Mouse (Mus musculus): ENCODE measurements around the gene Ifitm6. TPM values are rescaled to one million over a fixed set of nuclear protein-coding genes. Genes with fewer than 3 reads are reported as not detected.
"Not testable (repeated sequence)": the region's sequence is repeated elsewhere in the genome, so short reads cannot be mapped to it uniquely, and the experiment has no call there.

The Ifitm6 gene
- polyA plus RNA-seq, 1 experiment from 2014 or later = 2.9 TPM

DNA sequence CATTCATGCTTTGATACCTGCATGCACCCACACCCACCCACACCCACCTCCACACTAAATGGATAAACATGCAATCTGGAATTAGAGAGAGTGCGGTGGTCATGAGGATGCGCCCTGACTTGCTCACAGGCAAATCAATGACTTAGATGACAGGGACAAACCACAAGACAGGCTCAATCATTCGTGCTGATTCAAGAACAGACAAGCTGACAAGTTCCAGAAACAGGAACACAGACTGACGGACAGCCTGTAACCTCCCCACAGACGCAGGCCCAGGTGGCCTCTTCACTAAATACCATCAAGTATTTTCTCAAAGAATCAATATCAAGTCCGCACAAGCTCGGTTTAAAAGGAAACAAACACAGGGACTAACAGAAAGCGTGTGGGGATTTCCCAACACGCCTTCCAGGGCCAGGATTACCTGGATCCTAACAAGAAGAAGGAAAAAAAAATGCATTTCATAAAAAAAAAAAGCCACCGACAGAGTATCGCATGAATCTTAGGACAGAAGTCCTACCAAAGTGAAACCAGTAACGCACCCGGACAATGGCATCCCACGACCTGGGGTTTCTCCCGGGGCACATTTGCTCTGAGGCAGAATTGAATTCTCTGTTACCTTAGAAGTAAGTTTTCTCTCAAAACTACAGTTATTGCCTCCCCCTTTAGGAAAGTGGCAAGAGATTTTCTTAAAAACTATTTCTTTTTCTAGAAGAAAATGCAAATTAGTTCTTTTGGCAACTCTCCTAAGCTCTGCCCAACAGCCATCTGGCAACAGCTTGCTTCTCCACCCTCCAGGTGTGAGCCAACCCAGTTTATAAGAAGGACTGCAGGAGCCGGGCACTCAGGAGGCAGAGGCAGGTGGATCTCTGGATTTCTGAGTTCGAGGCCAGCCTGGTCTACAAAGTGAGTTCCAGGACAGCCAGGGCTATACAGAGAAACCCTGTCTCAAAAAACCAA lies 30.3 kb downstream of the Ifitm6 start:
- Histone ChIP-seq H3K36me3 (no peaks in the 10 kb centered on the region), H3K27me3 (no peaks in the 10 kb centered on the region), H3K4me1 (replicated peaks) (peaks cover 12% of the 10 kb centered on the region), H3K4me2 (no peak overlapping the region), H3K9ac (no peak overlapping the region), H3K4me3 (replicated peaks) (no peak overlapping the region), H3K27ac (no peak overlapping the region), H3K9me3 (replicated peaks) (no peaks in the 10 kb centered on the region)
- 54% methylated on average over 17 of the region's 17 CpGs for WGBS (ENCODE audit: insufficient replicate concordance)
- ATAC-seq (ENCODE audit: low read depth) (no peak), DNase-seq (no peak)

- DNase-seq (no peak), ATAC-seq (ENCODE audit: low read depth) (no peak)
- no peak overlapping the region for H3K9ac ChIP-seq
- 0 out of 2 replicates have a peak, but pooled peaks cover 3% of the 10 kb centered on the region for H3K4me1 ChIP-seq (replicated peaks)
- WGBS (ENCODE audit: insufficient replicate concordance) = 53% methylated on average over 7 of the region's 7 CpGs
- H3K4me2 ChIP-seq = no peak overlapping the region
- H3K4me3 ChIP-seq (replicated peaks) = no peak overlapping the region
- no peaks in the 10 kb centered on the region for H3K27me3 ChIP-seq
- H3K36me3 ChIP-seq = no peaks in the 10 kb centered on the region
- no peak overlapping the region for H3K27ac ChIP-seq
- H3K9me3 ChIP-seq (replicated peaks) = no peaks in the 10 kb centered on the region
These were observed 34.8 kb downstream of the Ifitm6 start for GRCm38 (mm10) chr7:140982971-140983370.

DNA sequence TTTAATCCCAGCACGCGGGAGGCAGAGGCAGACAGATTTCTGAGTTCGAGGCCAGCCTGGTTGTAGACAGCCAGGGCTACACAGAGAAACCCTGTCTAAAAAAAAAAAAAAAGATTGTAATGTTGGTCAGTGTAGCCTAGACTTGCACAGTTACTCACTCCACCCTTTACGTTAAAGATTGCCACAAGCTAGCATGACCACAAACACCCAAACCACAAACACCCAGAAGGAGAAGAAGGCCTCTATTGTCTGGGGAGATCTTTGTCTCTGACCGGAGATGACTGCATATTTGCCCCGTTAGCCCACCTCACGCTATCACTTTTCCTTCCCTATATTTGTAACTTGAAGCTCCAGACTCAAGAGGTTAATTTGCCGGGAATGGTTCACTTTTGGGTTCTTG lies 36.0 kb downstream of the Ifitm6 start:
- ATAC-seq (ENCODE audit: low read depth) = no peak
- no peaks in the 10 kb centered on the region for H3K27me3 ChIP-seq

GRCm38 (mm10) chr7:140976720-140977119 lies 41.0 kb downstream of the Ifitm6 start:
- not testable (repeated sequence) for DNase-seq; H3K4me3 ChIP-seq (replicated peaks); H3K9ac ChIP-seq; H3K4me1 ChIP-seq (replicated peaks); H3K4me2 ChIP-seq; H3K27me3 ChIP-seq; H3K36me3 ChIP-seq; H3K9me3 ChIP-seq (replicated peaks); ATAC-seq (ENCODE audit: low read depth); H3K27ac ChIP-seq
- 54% methylated on average over 9 of the region's 9 CpGs for WGBS (ENCODE audit: insufficient replicate concordance)

More for the DNA sequence above, 36.0 kb downstream of the Ifitm6 start:
- H3K36me3 ChIP-seq = no peaks in the 10 kb centered on the region
- no peak overlapping the region for H3K4me3 ChIP-seq (replicated peaks)
- H3K4me1 ChIP-seq (replicated peaks) = 0 out of 2 replicates have a peak, but pooled peaks cover 3% of the 10 kb centered on the region
- DNase-seq = no peak
- no peak overlapping the region for H3K27ac ChIP-seq
- no peak overlapping the region for H3K4me2 ChIP-seq
- WGBS (ENCODE audit: insufficient replicate concordance) = 25% methylated on average over 8 of the region's 8 CpGs
- no peaks in the 10 kb centered on the region for H3K9me3 ChIP-seq (replicated peaks)
- no peak overlapping the region for H3K9ac ChIP-seq

DNA sequence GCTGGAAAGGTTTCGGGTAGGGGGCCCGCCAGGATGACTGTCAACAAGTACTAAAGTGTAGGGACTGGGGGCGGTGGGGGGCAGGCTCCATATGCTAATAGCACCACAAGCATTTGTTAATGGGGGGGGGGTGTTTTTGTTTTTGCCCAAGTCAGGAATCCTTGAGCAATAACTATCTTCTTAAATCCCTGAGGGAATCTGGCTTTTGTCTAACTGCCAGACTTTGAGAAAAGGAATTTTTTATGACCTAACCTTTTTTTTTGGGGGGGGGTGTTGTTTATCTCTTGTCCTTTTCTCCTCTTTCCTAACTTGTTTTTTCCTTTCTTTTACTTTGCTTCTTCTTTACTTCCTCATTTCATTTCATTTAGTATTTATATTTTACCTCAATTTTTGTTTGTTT lies 42.3 kb downstream of the Ifitm6 start:
- WGBS (ENCODE audit: insufficient replicate concordance) = 57% methylated on average over 3 of the region's 3 CpGs
- no peak for DNase-seq
- no peak overlapping the region for H3K27ac ChIP-seq

DNA sequence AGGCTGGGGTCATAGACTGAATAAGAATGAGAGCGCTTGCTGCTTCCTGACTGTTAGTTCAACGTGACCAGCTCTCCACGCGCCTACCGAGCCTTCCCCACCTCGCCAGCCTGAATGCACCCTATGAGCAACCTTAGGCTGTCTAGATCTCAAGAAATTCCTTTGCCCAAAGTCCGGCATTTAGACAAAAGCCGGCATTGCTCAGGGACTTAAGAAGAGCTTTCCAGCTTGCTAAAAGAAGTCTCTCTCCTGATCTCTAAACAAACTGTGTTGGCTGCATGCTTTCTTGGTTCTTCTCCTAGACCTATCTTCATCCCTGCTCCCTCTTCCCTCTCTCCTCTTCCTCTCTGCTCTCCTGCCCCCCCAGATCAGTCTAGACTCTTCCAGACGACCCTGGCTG lies 42.8 kb downstream of the Ifitm6 start:
- no peak overlapping the region for H3K9ac ChIP-seq
- no peak overlapping the region for H3K27ac ChIP-seq
- H3K27me3 ChIP-seq = no peaks in the 10 kb centered on the region
- WGBS (ENCODE audit: insufficient replicate concordance) = 27% methylated on average over 9 of the region's 9 CpGs
- no peaks in the 10 kb centered on the region for H3K9me3 ChIP-seq (replicated peaks)
- H3K4me1 ChIP-seq (replicated peaks) = peaks cover 24% of the 10 kb centered on the region
- no peaks in the 10 kb centered on the region for H3K36me3 ChIP-seq
- ATAC-seq (ENCODE audit: low read depth) = no peak
- H3K4me2 ChIP-seq = no peak overlapping the region
- DNase-seq = no peak
- no peak overlapping the region for H3K4me3 ChIP-seq (replicated peaks)

More for the DNA sequence above, 42.3 kb downstream of the Ifitm6 start:
- Histone ChIP-seq H3K36me3 (no peaks in the 10 kb centered on the region), H3K4me3 (replicated peaks) (no peak overlapping the region), H3K4me2 (no peak overlapping the region), H3K27me3 (no peaks in the 10 kb centered on the region), H3K9me3 (replicated peaks) (no peaks in the 10 kb centered on the region), H3K9ac (no peak overlapping the region), H3K4me1 (replicated peaks) (peaks cover 18% of the 10 kb centered on the region)
- ATAC-seq (ENCODE audit: low read depth) = no peak

GRCm38 (mm10) chr7:140973396-140974165 lies 44.1 kb downstream of the Ifitm6 start:
- Histone ChIP-seq H3K36me3 (no peaks in the 10 kb centered on the region), H3K4me1 (replicated peaks) (peaks cover 33% of the 10 kb centered on the region), H3K9me3 (replicated peaks) (no peaks in the 10 kb centered on the region), H3K9ac (no peak overlapping the region), H3K4me2 (no peak overlapping the region), H3K27me3 (no peaks in the 10 kb centered on the region), H3K27ac (no peak overlapping the region), H3K4me3 (replicated peaks) (no peak overlapping the region)
- WGBS (ENCODE audit: insufficient replicate concordance) = 55% methylated on average over 14 of the region's 14 CpGs
- ATAC-seq (ENCODE audit: low read depth) = no peak
- no peak for DNase-seq

DNA sequence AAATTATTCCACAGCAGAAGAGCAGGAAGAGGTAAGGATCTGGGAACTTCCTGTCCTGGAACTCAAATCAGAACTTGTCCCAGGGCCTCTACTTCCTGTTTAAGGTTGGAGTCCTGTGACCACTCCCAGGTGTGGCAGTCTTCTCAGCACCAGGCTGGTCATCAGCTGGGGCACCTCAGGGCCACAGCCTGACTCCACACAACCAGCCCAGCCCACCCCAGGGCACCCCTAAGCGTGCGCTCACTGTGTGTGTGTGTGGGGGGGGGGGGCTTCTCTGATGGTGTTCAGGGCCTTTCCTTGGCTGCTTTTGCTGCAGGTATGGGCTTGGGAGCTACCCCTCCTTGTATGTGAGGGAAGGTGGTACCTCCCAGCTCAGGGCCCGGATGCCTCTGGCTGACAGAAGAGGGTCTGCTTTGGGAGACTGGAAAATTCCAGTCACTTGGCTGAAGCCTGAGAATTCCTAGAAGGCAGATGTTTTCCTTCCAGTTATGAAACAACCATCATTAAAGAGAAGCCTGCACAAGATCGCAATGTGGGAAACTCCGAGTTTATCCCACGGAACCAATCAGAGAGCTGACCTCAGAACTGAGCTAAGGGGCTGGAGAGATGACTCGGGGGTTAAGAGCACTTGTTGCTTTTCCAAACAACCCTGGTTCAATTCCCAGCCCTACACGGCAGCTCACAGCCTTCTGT lies 46.1 kb downstream of the Ifitm6 start:
- no peaks in the 10 kb centered on the region for H3K27me3 ChIP-seq
- no peak overlapping the region for H3K9ac ChIP-seq
- H3K27ac ChIP-seq = no peak overlapping the region
- ATAC-seq (ENCODE audit: low read depth) (no peak), DNase-seq (no peak)
- H3K4me2 ChIP-seq = no peak overlapping the region
- peaks cover 38% of the 10 kb centered on the region for H3K4me1 ChIP-seq (replicated peaks)
- WGBS (ENCODE audit: insufficient replicate concordance) = 76% methylated on average over 8 of the region's 8 CpGs
- H3K36me3 ChIP-seq = no peaks in the 10 kb centered on the region
- no peak overlapping the region for H3K4me3 ChIP-seq (replicated peaks)
- H3K9me3 ChIP-seq (replicated peaks) = no peaks in the 10 kb centered on the region

GRCm38 (mm10) chr7:140970931-140971330 lies 46.8 kb downstream of the Ifitm6 start:
- H3K4me1 ChIP-seq (replicated peaks) = peaks cover 38% of the 10 kb centered on the region
- H3K36me3 ChIP-seq = no peaks in the 10 kb centered on the region
- 31% methylated on average over 7 of the region's 7 CpGs for WGBS (ENCODE audit: insufficient replicate concordance)
- no peak overlapping the region for H3K9ac ChIP-seq
- ATAC-seq (ENCODE audit: low read depth) (no peak), DNase-seq (no peak)
- no peak overlapping the region for H3K4me2 ChIP-seq
- no peaks in the 10 kb centered on the region for H3K9me3 ChIP-seq (replicated peaks)
- H3K27ac ChIP-seq = no peak overlapping the region
- H3K27me3 ChIP-seq = no peaks in the 10 kb centered on the region
- H3K4me3 ChIP-seq (replicated peaks) = no peak overlapping the region

- not testable (repeated sequence) for ATAC-seq (ENCODE audit: low read depth); H3K9ac ChIP-seq; H3K4me2 ChIP-seq; H3K27me3 ChIP-seq; H3K9me3 ChIP-seq (replicated peaks); DNase-seq; H3K4me3 ChIP-seq (replicated peaks); H3K27ac ChIP-seq; H3K36me3 ChIP-seq
- H3K4me1 ChIP-seq (replicated peaks) = peaks cover 34% of the 10 kb centered on the region
- 26% methylated on average over 3 of the region's 3 CpGs for WGBS (ENCODE audit: insufficient replicate concordance)
These were observed 49.0 kb downstream of the Ifitm6 start for GRCm38 (mm10) chr7:140968710-140969109.

Data from liver, embryonic 13.5 days (tissue).